Mouse (Mus musculus) forebrain, embryonic 11.5 days (tissue): ENCODE data around the gene Csnk1g1. TPM values are rescaled to one million over a fixed set of nuclear protein-coding genes. Genes with fewer than 3 reads are reported as not detected.
A peak's percentile ranks its signal among the peaks of the same experiment; 100 is the strongest.

Source experiments
- ATAC-seq: fragments of 200-750 bp; cut with Nextera tagmentation; replicated peaks from 2 replicates; pipeline ENCODE4 v1.8.0; 2017; ENCODE audit warnings: moderate TSS enrichment; ENCODE audit not compliant: low FRiP score
- DNase-seq: peaks from one replicate; pipeline ENCODE4 v3.0.0-alpha.2; 2017; ENCODE audit warnings: low spot score
- H3K27ac ChIP-seq: fragments of 300-500 bp; sonication (generic); 2 replicates; pipeline ENCODE4 v1.5.1; 2014; ENCODE audit warnings: low read depth, low read length
- H3K27me3 ChIP-seq: fragments of 300-500 bp; sonication (generic); 2 replicates; pipeline ENCODE4 v1.6.1; 2014; ENCODE audit warnings: mild to moderate bottlenecking, low read length, mixed read lengths; ENCODE audit not compliant: control insufficient read depth, insufficient read depth
- H3K36me3 ChIP-seq: fragments of 300-500 bp; sonication (generic); 2 replicates; pipeline ENCODE4 v1.6.1; 2014; ENCODE audit warnings: mild to moderate bottlenecking, low read length, moderate library complexity, mixed read lengths; ENCODE audit not compliant: control insufficient read depth, insufficient read depth
- H3K4me1 ChIP-seq: fragments of 300-500 bp; sonication (generic); replicated peaks from 2 replicates; pipeline ENCODE4 v1.6.1; 2014; ENCODE audit warnings: low read length, mixed read lengths; ENCODE audit not compliant: control insufficient read depth, insufficient read depth
- H3K4me2 ChIP-seq: fragments of 300-500 bp; sonication (generic); 2 replicates; pipeline ENCODE4 v1.6.1; 2014; ENCODE audit warnings: low read depth, mild to moderate bottlenecking, low read length, moderate library complexity, mixed read lengths; ENCODE audit not compliant: severe bottlenecking
- H3K4me3 ChIP-seq: fragments of 300-500 bp; sonication (generic); 2 replicates; pipeline ENCODE4 v1.5.1; 2014; ENCODE audit warnings: low read depth, low read length
- H3K9ac ChIP-seq: fragments of 300-500 bp; sonication (generic); 2 replicates; pipeline ENCODE4 v1.6.1; 2014; ENCODE audit warnings: low read length
- H3K9me3 ChIP-seq: fragments of 300-500 bp; sonication (generic); 2 replicates; pipeline ENCODE4 v1.6.1; 2016; ENCODE audit warnings: low read length, mixed read lengths; ENCODE audit not compliant: control insufficient read depth
- WGBS: fragments of 180-500 bp; shearing (Covaris S2); extraction: QIAGEN DNeasy Blood & Tissue Kit; methylation state at CpG from one replicate; pipeline ENCODE4 v1.1.7; 2014; 5-methylcytosine and 5-hydroxymethylcytosine counted together
- polyA plus RNA-seq: library from polyadenylated mRNA; unstranded; fragments of >200 nt; fragmentation: Nextera tagmentation; extraction: Ambion mirVana; gene quantifications from 2 replicates; pipeline ENCODE4 v1.2.1, GENCODE M21; 2014

The Csnk1g1 gene
- polyA plus RNA-seq, 1 experiment from 2014 or later = 24.4 TPM

DNA sequence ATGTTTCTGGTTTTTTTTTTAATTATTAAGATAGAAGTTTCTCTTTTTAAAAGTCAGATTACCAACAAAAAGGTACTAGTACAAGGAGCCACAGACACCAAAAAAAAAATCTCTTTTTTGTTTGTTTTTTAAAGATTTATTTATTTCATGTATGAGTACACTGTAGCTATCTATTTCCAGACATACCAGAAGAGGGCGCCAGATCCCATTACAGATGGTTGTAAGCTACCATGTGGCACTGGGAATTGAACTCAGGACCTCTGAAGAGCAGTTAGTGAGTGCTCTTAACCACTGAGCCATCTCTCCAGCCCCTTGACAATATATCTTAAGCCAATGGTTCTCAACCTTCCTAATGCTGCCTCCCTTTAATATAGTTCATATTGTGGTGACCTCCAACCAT, 144.9 kb downstream of the Csnk1g1 start:
- no peak for ATAC-seq

DNA sequence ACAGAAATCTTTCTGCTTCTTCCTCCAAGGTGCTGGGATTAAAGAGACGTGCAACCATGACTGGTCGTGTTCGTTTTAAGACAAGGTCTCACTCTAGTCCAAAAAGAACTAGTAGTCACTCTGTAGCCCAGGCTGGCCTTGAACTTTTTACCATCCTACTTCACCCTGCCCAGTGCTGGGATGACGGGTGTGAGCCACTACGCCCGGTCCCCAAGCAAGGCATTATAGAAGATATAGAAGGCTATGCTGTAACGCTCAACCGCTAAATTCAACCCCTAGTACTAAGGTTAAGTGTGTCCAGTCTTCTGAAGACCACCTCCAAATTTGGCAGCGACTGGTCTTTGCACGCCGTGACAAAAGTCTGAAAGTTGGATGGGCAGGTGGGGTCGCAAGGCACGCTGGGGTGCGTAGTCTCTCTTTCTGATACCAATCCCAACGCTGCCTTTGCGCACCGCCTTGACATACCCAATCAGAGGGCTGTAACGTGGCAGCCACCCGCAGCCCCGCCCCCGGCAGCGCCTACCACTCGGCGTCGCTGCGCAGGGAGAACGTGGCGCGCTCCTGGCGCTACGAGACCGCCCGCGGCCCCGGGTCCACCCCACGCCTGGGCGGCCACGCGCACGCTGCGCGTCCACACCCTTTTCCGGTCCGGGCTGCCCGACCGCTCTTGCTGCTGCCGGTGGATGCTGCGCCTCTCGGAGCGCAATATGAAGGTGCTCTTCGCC, 151.0 kb downstream of the Csnk1g1 start, which contains the start of gene Ppib:
Ppib (plus strand) TSS at position 640 of the 725 bp plus-strand sequence.
- peak; percentile 97 for ATAC-seq
- peak; percentile 99 for DNase-seq
- H3K36me3 ChIP-seq = peaks cover 10% of the 10 kb centered on the region; the same call in 1 of the 2 replicates
- no peaks in the 10 kb centered on the region for H3K27me3 ChIP-seq
- peaks cover 8% of the 10 kb centered on the region; the same call in 1 of the 2 replicates for H3K4me1 ChIP-seq
- no peaks in the 10 kb centered on the region for H3K9me3 ChIP-seq
- H3K4me3 ChIP-seq = peak within 1 kb of the TSS; percentile 81
- peak within 1 kb of the TSS; percentile 57 for H3K27ac ChIP-seq
- 1% methylated on average over 51 of the region's 51 CpGs for WGBS
- H3K9ac ChIP-seq = peak within 1 kb of the TSS; percentile 86
- H3K4me2 ChIP-seq = peak within 1 kb of the TSS; percentile 61

More for the DNA sequence above, 144.9 kb downstream of the Csnk1g1 start:
- no peaks in the 10 kb centered on the region for H3K27me3 ChIP-seq
- H3K9me3 ChIP-seq = no peaks in the 10 kb centered on the region
- no peak for DNase-seq
- no peaks in the 10 kb centered on the region for H3K36me3 ChIP-seq
- H3K9ac ChIP-seq = no peak overlapping the region
- no peak overlapping the region for H3K4me2 ChIP-seq
- WGBS = 38% methylated on average over 1 of the region's 1 CpGs
- H3K27ac ChIP-seq = no peak overlapping the region
- no peaks in the 10 kb centered on the region for H3K4me1 ChIP-seq
- H3K4me3 ChIP-seq = no peak overlapping the region

- Histone ChIP-seq H3K4me1 (peaks cover 8% of the 10 kb centered on the region; the same call in 1 of the 2 replicates), H3K27me3 (no peaks in the 10 kb centered on the region), H3K36me3 (peaks cover 12% of the 10 kb centered on the region; the same call in 1 of the 2 replicates), H3K9ac (peak overlapping the region; percentile 86), H3K4me2 (peak overlapping the region; percentile 61), H3K9me3 (no peaks in the 10 kb centered on the region), H3K27ac (peak overlapping the region; percentile 57), H3K4me3 (peak overlapping the region; percentile 81)
- ATAC-seq (peak; percentile 65), DNase-seq (no peak)
- WGBS = 0% methylated on average over 20 of the region's 20 CpGs
Measured at GRCm38 (mm10) chr9:66060308-66060647, 151.6 kb downstream of the Csnk1g1 start.

GRCm38 (mm10) chr9:66060986-66061385, 152.3 kb downstream of the Csnk1g1 start:
- 39% methylated on average over 4 of the region's 4 CpGs for WGBS
- peaks cover 8% of the 10 kb centered on the region; the same call in 1 of the 2 replicates for H3K4me1 ChIP-seq
- H3K36me3 ChIP-seq = peaks cover 17% of the 10 kb centered on the region; the same call in 1 of the 2 replicates
- DNase-seq = no peak
- H3K27ac ChIP-seq = no peak overlapping the region
- no peaks in the 10 kb centered on the region for H3K9me3 ChIP-seq
- H3K27me3 ChIP-seq = no peaks in the 10 kb centered on the region
- peak overlapping the region; percentile 61 for H3K4me2 ChIP-seq
- peak overlapping the region; percentile 86 for H3K9ac ChIP-seq
- no peak for ATAC-seq
- peak overlapping the region; percentile 81 for H3K4me3 ChIP-seq

DNA sequence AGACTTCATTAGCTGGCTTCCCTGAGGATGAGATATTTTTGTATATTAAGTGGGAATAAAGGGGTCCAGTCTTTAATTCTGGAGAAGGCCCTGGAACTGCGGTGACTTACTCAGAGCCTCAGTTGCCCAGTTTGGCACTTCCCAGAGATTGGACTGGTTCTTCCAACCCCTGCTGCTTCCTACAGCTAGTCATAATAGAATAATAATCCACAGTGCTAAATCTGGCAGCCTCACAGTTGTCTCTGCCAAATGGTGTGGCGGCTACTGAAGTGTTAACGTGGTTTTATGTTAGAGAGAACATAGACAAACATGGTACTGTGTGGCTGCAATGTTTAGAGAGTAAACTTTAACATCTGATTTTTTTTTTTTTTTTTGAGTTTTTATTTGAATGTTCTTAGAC, 152.9 kb downstream of the Csnk1g1 start:
- no peak for ATAC-seq
- peak overlapping the region; percentile 86 for H3K9ac ChIP-seq
- 96% methylated on average over 3 of the region's 3 CpGs for WGBS

DNA sequence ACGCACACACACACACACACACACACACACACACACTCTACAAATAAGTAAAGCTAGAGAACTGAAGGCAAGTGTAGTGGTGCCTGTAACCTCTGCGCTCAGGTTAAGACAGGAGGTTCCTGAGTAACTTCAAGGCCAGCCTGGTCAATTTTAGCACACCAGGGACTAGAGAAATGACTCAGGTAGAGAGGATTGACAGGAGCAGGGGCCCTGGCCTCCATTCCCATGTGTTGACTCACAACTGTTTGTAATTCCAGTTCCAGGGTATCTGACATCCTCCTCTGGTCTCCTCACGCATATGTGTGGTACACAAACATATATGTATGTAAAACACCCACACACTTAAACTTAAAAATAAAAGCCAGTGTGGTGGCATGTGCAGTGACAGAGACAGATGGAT, 154.7 kb downstream of the Csnk1g1 start:
- DNase-seq (no peak), ATAC-seq (no peak)
- 99% methylated on average over 3 of the region's 3 CpGs for WGBS
- peaks cover 14% of the 10 kb centered on the region for H3K27me3 ChIP-seq
- peaks cover 20% of the 10 kb centered on the region; the same call in 1 of the 2 replicates for H3K36me3 ChIP-seq
- H3K9me3 ChIP-seq = no peaks in the 10 kb centered on the region
- no peak overlapping the region for H3K9ac ChIP-seq
- H3K27ac ChIP-seq = no peak overlapping the region
- H3K4me1 ChIP-seq = peaks cover 8% of the 10 kb centered on the region; the same call in 1 of the 2 replicates
- no peak overlapping the region for H3K4me2 ChIP-seq
- H3K4me3 ChIP-seq = no peak overlapping the region

More for the DNA sequence above, 152.9 kb downstream of the Csnk1g1 start:
- Histone ChIP-seq H3K4me2 (peak overlapping the region; percentile 61), H3K4me3 (peak overlapping the region; percentile 81; the same call in 1 of the 2 replicates), H3K36me3 (peaks cover 20% of the 10 kb centered on the region; the same call in 1 of the 2 replicates), H3K9me3 (no peaks in the 10 kb centered on the region), H3K27ac (no peak overlapping the region), H3K4me1 (peaks cover 8% of the 10 kb centered on the region; the same call in 1 of the 2 replicates), H3K27me3 (no peaks in the 10 kb centered on the region)
- DNase-seq = no peak

DNA sequence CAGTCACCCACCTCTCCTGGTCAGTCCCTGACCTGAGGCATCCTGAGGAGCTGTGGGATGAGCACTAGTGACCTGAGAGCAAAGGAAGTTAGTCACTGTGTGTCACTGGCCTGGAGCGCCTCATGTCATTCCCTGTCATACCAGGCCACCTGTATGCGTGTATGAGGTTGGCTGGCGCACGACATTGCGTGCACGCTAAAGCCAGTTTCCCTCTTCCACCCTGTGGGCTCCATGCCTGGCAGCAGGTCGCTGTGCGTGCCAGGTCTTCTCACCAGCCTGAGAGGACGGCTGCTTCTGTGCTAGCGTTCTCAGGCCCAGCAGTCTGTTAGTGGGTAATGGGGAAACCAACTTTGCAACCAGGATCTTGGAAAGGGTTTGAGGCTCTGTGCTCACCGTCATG, 155.6 kb downstream of the Csnk1g1 start:
- Histone ChIP-seq H3K27ac (no peak overlapping the region), H3K4me3 (no peak overlapping the region), H3K9me3 (no peaks in the 10 kb centered on the region), H3K36me3 (peaks cover 20% of the 10 kb centered on the region; the same call in 1 of the 2 replicates), H3K27me3 (peaks cover 22% of the 10 kb centered on the region), H3K9ac (no peak overlapping the region), H3K4me2 (no peak overlapping the region), H3K4me1 (peaks cover 12% of the 10 kb centered on the region)
- no peak for DNase-seq
- 94% methylated on average over 11 of the region's 11 CpGs for WGBS
- ATAC-seq = no peak

DNA sequence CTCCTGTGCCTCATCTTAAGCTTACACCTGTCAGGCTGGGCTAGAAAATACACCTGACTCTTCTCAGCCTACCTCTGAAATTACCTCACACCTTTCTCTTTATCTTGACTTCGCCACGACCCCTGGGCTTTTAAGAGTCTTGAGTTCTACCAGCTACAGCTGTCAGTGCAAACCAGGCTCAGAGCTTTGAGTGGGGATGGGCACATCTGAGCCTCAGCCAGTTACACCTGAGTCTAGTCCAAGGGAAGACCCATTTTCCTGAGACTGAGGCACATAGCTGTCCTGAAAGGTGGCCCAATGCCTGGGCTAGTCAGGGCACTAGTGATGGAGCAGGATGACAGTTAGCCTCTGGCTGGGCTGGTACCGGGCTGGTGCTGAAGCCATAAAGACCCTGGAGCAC, 158.1 kb downstream of the Csnk1g1 start:
- 86% methylated on average over 3 of the region's 3 CpGs for WGBS
- H3K36me3 ChIP-seq = peaks cover 20% of the 10 kb centered on the region; the same call in 1 of the 2 replicates

More for the DNA sequence above, 158.1 kb downstream of the Csnk1g1 start:
- Histone ChIP-seq H3K9me3 (no peaks in the 10 kb centered on the region), H3K4me3 (no peak overlapping the region), H3K9ac (no peak overlapping the region), H3K27me3 (peaks cover 30% of the 10 kb centered on the region), H3K27ac (no peak overlapping the region), H3K4me1 (peaks cover 5% of the 10 kb centered on the region; the same call in 1 of the 2 replicates), H3K4me2 (no peak overlapping the region)
- DNase-seq = no peak
- ATAC-seq = no peak
